17 mouse cellular contexts compared by ENCODE assay signal in the genomic region with DNA sequence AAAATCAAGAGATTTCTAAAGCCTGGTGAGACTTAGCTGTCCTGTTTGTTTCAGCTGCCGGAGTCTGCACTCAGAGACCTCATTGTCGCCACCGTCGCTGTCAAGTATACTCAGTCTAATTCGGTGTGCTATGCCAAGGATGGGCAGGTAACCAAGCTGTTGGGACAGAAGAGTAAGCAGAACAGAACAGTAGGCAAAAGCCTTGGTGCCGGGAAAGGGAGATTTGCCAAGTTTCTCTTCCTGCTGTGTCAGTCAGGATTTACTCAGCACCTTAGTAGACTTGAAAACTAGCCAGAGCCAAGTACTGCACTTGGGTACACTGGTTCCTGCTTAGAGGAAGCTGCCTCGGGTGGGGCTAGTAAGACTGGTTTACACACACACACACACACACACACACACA. TPM values are rescaled to one million over a fixed set of nuclear protein-coding genes. Genes with fewer than 3 reads are reported as not detected.
A peak's percentile ranks its signal among the peaks of the same experiment; 100 is the strongest.
DNase-seq lines count a peak whose midpoint lies in the region; TF ChIP-seq lines count a peak whose summit lies in the region.
"Had no signal": no experiment of that assay in that cellular context is flagged by ENCODE, and none has a peak within 500 bp of the region (broad histone marks: within the 10 kb centered on the region; RNA-seq: fewer than 3 reads in every experiment).

No protein-coding gene starts in this region.

- H3K4me3 ChIP-seq in kidney, adult 2 months (ENCODE audit: insufficient read depth, low read depth, low read length), result no peak overlapping the region
- no peak overlapping the region for H3K4me3 ChIP-seq in lung, adult 2 months (replicated peaks; ENCODE audit: extremely low read depth, low read depth, low read length)
- H3K4me3 ChIP-seq: embryonic facial prominence, embryonic 13.5 days; midbrain, embryonic 15.5 days; stomach, embryonic 15.5 days had no signal

- H3K27ac ChIP-seq in kidney, adult 2 months (ENCODE audit: insufficient read depth, low read depth, low read length), result no peak overlapping the region
- H3K27ac ChIP-seq: embryonic facial prominence, embryonic 13.5 days; midbrain, embryonic 15.5 days; stomach, embryonic 15.5 days had no signal

- TF ChIP-seq POLR2A in kidney, adult 2 months (IDR thresholded peaks at IDR 0.05; ENCODE audit: low read depth, low read length), result no peak
- TF ChIP-seq POLR2A in lung, adult 2 months (IDR thresholded peaks at IDR 0.05; ENCODE audit: borderline replicate concordance, extremely low read depth, low read depth, low read length), result no peak

- TF ChIP-seq CTCF in kidney, adult 2 months (conservative IDR thresholded peaks at IDR 0.05; ENCODE audit: insufficient read depth, insufficient read length, low read depth, low read length), result no peak
- TF ChIP-seq CTCF in lung, adult 2 months (IDR thresholded peaks at IDR 0.05; ENCODE audit: insufficient read depth, low read length), result no peak

- H3K27me3 ChIP-seq in kidney, adult 2 months (replicated peaks; ENCODE audit: control insufficient read depth, insufficient read depth, low read length), result no peaks in the 10 kb centered on the region
- H3K27me3 ChIP-seq: CH12.LX; embryonic facial prominence, embryonic 13.5 days; midbrain, embryonic 15.5 days; stomach, embryonic 15.5 days had no signal

- H3K36me3 ChIP-seq in kidney, adult 2 months (ENCODE audit: control insufficient read depth, insufficient read depth, low read length), result peaks cover 3% of the 10 kb centered on the region; the same call in 1 of the 2 replicates

- no peaks in the 10 kb centered on the region; the same call in 1 of the 2 replicates for H3K4me1 ChIP-seq in kidney, adult 2 months (ENCODE audit: control insufficient read depth, insufficient read depth, low read length)
- no peaks in the 10 kb centered on the region for H3K4me1 ChIP-seq in lung, adult 2 months (ENCODE audit: control insufficient read depth, insufficient read depth, low read length)
- H3K4me1 ChIP-seq: embryonic facial prominence, embryonic 13.5 days; midbrain, embryonic 15.5 days; stomach, embryonic 15.5 days had no signal

- DNase-seq in kidney, adult 2 months, result peak; percentile 21
- no peak for DNase-seq in kidney, postnatal 4 days
- DNase-seq in adrenal gland, postnatal 36 days, result peak; percentile 31 to 34
- peak; percentile 44 to 63 for DNase-seq in cerebellum, adult 18-20 months
- peak; percentile 7 for DNase-seq in lung, adult 2 months
- DNase-seq in ovary, adult 18-20 months (ENCODE audit: low spot score), result no peak
- no peak for DNase-seq in c-Kit-positive CD71-positive TER-119-positive erythroid progenitor cells, embryonic 14.5 days (ENCODE audit: low spot score)
- DNase-seq: forebrain, postnatal 0 days; heart, postnatal 10 days; kidney, postnatal 25 days; lung, embryonic 14.5 days; right cerebral cortex, postnatal 14 days; thymus, postnatal 4 days had no signal

- 82% methylated on average over 7 of the region's 7 CpGs for WGBS in kidney, adult 2 months
- 64% methylated on average over 7 of the region's 7 CpGs for WGBS in lung, adult 2 months

RNA-seq across cellular contexts. Expression of gene Atic, which starts 19.0 kb away (rescaled TPM):
- 17.0 and 19.2 TPM in 2 replicates for polyA plus RNA-seq in kidney, adult 2 months (2012; rRNA removed)
- total RNA-seq in adrenal gland, postnatal 36 days (2021), result 10 to 100 TPM; 63.0 to 67.6 TPM
- polyA plus RNA-seq in lung, adult 2 months (2012; rRNA removed), result 13.4 and 17.9 TPM in 2 replicates

Comparison
In these comparisons a context has a peak if more than half of its experiments do, and no peak if none do; other contexts are left out.
1. DNase-seq: peak in kidney, adult 2 months (single experiment), adrenal gland, postnatal 36 days (2 of 2), cerebellum, adult 18-20 months (2 of 2) and lung, adult 2 months (single experiment); none in kidney, postnatal 4 days (0 of 2), ovary, adult 18-20 months (single experiment) and c-Kit-positive CD71-positive TER-119-positive erythroid progenitor cells, embryonic 14.5 days (single experiment).